Comparison of ENCODE assay signal across 17 mouse cellular contexts in genomic region chr14:18778241-18778640, GRCm38 (mm10).
"Had no signal": no experiment of that assay in that cellular context is flagged by ENCODE, and none has a peak within 500 bp of the region (broad histone marks: within the 10 kb centered on the region; RNA-seq: fewer than 3 reads in every experiment).

No protein-coding gene starts in this region.

- H3K9me3 ChIP-seq: neural tube, embryonic 12.5 days; neural tube, embryonic 13.5 days; neural tube, embryonic 15.5 days; stomach, embryonic 15.5 days had no signal

- H3K27me3 ChIP-seq: neural tube, embryonic 12.5 days; neural tube, embryonic 13.5 days; neural tube, embryonic 15.5 days; stomach, embryonic 15.5 days had no signal

- H3K9ac ChIP-seq: neural tube, embryonic 12.5 days; neural tube, embryonic 13.5 days; neural tube, embryonic 15.5 days; stomach, embryonic 15.5 days had no signal

- DNase-seq: retina, postnatal 1 day; right cerebral cortex, adult 18-20 months; right cerebral cortex, postnatal 14 days; right cerebral cortex, postnatal 25 days; right cerebral cortex, postnatal 4 days; spleen, adult 18-20 months; thymus, adult 18-20 months; thymus, adult 2 months; thymus, postnatal 14 days; thymus, postnatal 25 days; thymus, postnatal 36 days; thymus, postnatal 4 days had no signal

- H3K27ac ChIP-seq: neural tube, embryonic 12.5 days; neural tube, embryonic 13.5 days; neural tube, embryonic 15.5 days; stomach, embryonic 15.5 days; stomach, postnatal 0 days had no signal

- H3K4me2 ChIP-seq: neural tube, embryonic 12.5 days; neural tube, embryonic 13.5 days; neural tube, embryonic 15.5 days; stomach, embryonic 15.5 days had no signal

- H3K4me3 ChIP-seq: neural tube, embryonic 12.5 days; neural tube, embryonic 13.5 days; neural tube, embryonic 15.5 days; stomach, embryonic 15.5 days had no signal

- H3K36me3 ChIP-seq: neural tube, embryonic 12.5 days; neural tube, embryonic 13.5 days; neural tube, embryonic 15.5 days; stomach, embryonic 15.5 days had no signal

- H3K4me1 ChIP-seq: neural tube, embryonic 12.5 days; neural tube, embryonic 15.5 days; stomach, embryonic 15.5 days had no signal
